Mouse (Mus musculus) lung, adult 2 months (tissue): ENCODE results near the gene Gsk3a.

ENCODE experiments used
- CTCF ChIP-seq: fragments of 200-500 bp; IDR thresholded peaks from 2 replicates; pipeline ENCODE4 v1.5.1; 2011; ENCODE audit warnings: mild to moderate bottlenecking, low read length, control low read depth; ENCODE audit not compliant: insufficient read depth
- POLR2A ChIP-seq: fragments of 200-500 bp; IDR thresholded peaks from 2 replicates; pipeline ENCODE4 v1.6.1; 2011; ENCODE audit warnings: low read depth, mild to moderate bottlenecking, control low read depth, low read length, borderline replicate concordance; ENCODE audit errors: extremely low read depth

- TF ChIP-seq CTCF (no peak), POLR2A (no peak)
Measured at GRCm38 (mm10) chr7:25210482-25210881, 27.2 kb downstream of the Gsk3a start.
